Mouse (Mus musculus): ENCODE data around the gene Cwc25. TPM values are rescaled to one million over a fixed set of nuclear protein-coding genes. Genes with fewer than 3 reads are reported as not detected.
A peak's percentile ranks its signal among the peaks of the same experiment; 100 is the strongest.

Cwc25 gene
- polyA plus RNA-seq (2015; fragmentation: Nextera tagmentation; extraction: Ambion mirVana), result 13.3 and 13.4 TPM in 2 replicates

DNA sequence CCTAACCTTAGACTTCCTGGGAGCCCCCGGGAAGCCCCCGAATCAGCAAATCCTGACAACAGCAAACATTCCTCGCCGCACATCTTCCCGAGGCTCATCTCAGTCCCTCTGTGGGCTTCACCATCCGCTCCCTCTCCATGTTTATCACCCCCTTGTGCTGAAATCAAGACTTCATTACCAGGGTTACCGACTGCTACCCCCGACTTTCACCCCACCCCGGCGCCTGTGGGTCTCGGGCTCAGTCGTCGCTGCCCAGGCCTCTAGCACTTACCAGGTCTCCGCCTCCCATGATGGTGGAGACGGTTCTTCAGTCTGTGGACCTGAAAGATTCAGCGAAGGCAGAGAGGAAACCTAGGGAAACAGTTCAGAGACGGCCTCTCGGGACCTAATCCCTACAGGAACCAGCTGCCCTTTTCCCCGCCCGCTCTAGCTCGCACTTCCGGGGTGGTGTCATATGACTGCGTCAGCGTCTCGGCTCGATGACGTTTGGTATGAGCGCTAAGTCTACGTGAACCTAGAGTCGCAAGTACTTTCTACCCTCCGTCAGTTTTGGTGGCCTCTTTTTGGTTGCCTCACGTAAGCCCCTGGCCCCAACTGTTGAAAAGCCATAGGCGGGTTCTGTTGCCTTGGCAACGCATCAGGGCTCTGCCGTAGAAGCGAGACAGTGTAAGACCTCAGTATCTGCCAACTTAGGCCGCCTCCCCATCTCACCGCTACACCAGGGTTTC, at the start of gene Cwc25:
Gene Cwc25, minus strand, starts transcription at position 403 of the 728 bp plus-strand sequence.
- Histone ChIP-seq H3K27me3 (replicated peaks) (no peaks in the 10 kb centered on the region), H3K27ac (peak within 1 kb of the TSS; percentile 86), H3K36me3 (peaks cover 18% of the 10 kb centered on the region), H3K9ac (peak within 1 kb of the TSS; percentile 93), H3K4me2 (replicated peaks) (peak within 1 kb of the TSS; percentile 78), H3K4me1 (replicated peaks) (peaks cover 7% of the 10 kb centered on the region), H3K9me3 (no peaks in the 10 kb centered on the region), H3K4me3 (replicated peaks) (peak within 1 kb of the TSS; percentile 85)
- WGBS, result under 1% methylated on average over 38 of the region's 38 CpGs
- peak; percentile 95 for ATAC-seq

DNA sequence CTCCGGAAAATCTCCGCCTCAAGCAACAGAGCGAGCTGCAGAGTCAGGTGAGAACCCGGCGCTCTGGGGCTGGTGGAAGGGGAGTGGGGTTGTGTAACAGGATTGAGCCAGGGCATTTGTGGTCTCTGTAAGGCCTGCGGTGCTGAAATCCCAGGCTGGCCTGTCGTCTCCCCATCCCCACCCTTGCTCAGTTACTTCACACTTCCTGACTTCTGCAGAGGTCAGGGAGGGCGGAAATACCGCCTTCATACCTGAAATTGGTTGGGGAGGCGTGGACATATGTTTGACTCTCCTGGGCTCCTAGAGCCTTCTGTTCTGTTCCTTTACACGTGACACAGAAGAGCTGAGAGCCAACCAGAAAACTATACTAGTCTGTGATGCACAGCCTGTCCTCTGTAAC, 49.4 kb upstream of the Cwc25 start:
- H3K4me1 ChIP-seq (replicated peaks), result peaks cover 76% of the 10 kb centered on the region
- no peak overlapping the region for H3K9ac ChIP-seq
- no peaks in the 10 kb centered on the region for H3K9me3 ChIP-seq
- H3K4me2 ChIP-seq (replicated peaks), result no peak overlapping the region
- WGBS, result 77% methylated on average over 11 of the region's 11 CpGs
- H3K27ac ChIP-seq, result 0 out of 2 replicates have a peak overlapping the region, but pooled peaks have one; percentile 65
- no peak for ATAC-seq
- H3K36me3 ChIP-seq, result peaks cover 24% of the 10 kb centered on the region; the same call in 1 of the 2 replicates
- no peak overlapping the region for H3K4me3 ChIP-seq (replicated peaks)
- no peaks in the 10 kb centered on the region for H3K27me3 ChIP-seq (replicated peaks)

DNA sequence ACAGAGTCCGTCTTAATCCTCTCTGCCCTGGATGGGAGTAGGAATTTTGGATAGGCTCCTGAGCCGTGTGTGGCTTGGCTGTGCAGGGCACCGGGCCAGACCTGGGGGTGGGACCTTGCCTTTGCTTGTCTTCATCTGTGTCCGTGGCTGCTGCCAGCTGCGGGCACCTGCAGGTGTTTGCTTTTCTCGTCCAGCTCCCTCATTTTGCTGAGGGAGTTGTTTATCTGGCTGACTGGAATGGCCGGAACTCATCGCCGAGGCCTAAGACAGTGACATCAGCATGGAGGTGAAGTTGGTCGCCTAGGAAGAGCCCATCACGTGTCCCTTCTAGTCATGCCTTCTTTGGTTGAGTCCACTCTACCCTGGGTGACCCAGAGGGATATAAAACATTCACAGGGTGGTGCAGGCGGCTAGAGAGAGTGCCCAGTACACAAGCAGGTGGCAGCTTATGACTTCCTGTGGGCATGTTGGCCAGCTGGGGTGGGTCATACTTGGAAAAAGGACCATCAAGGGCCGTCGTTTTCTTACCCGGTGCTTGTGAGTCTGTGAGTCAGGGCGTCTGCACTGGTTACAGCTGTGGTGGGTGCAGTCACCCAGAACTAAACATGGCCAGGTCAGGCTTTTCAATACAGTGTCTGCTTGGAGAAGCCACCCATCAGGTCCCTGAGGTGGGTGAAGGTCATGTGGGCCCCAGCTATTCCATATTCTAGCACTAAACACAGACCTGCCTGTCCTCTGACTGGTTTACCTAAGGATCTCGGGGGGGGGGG, 47.6 kb upstream of the Cwc25 start:
- Histone ChIP-seq H3K27me3 (replicated peaks) (no peaks in the 10 kb centered on the region), H3K9ac (no peak overlapping the region), H3K4me1 (replicated peaks) (peaks cover 88% of the 10 kb centered on the region), H3K9me3 (no peaks in the 10 kb centered on the region), H3K4me2 (replicated peaks) (no peak overlapping the region), H3K36me3 (peaks cover 24% of the 10 kb centered on the region; the same call in 1 of the 2 replicates), H3K27ac (peak overlapping the region; percentile 89), H3K4me3 (replicated peaks) (no peak overlapping the region)
- no peak for ATAC-seq
- WGBS, result 72% methylated on average over 17 of the region's 17 CpGs

DNA sequence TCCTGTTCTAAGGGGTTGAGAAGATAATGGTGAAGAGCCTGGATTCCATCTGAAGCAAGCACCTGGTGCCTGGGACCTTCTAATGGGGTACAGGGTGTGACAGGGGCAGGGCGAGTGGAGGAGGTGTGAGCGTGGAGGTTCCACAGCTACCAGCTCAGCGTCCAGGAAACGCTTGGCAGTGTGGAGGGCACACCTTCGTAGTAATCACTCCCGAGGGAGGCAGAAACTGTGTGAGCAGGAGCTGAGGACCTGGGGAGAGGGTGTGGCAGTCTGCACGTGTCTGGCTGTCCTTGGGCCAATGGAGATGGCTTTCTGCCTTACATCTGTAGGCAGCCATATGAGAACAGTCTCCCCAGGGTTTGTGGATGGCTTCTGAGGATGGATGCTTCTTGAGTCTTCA, 46.7 kb upstream of the Cwc25 start:
- peaks cover 28% of the 10 kb centered on the region; the same call in 1 of the 2 replicates for H3K36me3 ChIP-seq
- ATAC-seq, result peak; percentile 39
- H3K4me3 ChIP-seq (replicated peaks), result no peak overlapping the region
- 39% methylated on average over 7 of the region's 7 CpGs for WGBS
- H3K27me3 ChIP-seq (replicated peaks), result no peaks in the 10 kb centered on the region
- H3K9ac ChIP-seq, result no peak overlapping the region
- peak overlapping the region; percentile 89 for H3K27ac ChIP-seq
- H3K4me1 ChIP-seq (replicated peaks), result peaks cover 88% of the 10 kb centered on the region
- no peaks in the 10 kb centered on the region for H3K9me3 ChIP-seq
- peak overlapping the region; percentile 36 for H3K4me2 ChIP-seq (replicated peaks)

DNA sequence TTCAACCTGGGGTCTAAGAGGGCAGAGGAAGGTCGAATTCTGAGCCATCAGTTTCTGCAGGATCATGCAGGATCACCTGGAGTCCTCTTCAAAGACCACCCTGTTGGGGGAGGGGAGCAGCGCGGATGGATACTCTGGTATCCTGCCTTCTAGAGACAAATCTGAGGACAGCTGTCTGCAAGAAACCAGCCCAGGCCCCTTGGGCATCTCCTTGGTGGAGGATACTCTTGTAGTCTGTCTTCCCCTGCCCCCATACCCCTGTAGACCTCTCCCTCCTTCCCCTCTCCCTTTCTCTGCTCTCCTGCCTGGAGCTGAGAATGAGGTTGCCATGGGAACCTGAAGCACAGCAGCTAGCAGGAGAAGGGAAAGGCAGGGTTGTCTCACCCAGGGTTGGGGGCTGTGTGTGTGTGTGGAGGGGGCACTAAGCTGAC, 46.1 kb upstream of the Cwc25 start:
- Histone ChIP-seq H3K27ac (peak overlapping the region; percentile 89), H3K4me1 (replicated peaks) (peaks cover 89% of the 10 kb centered on the region), H3K27me3 (replicated peaks) (no peaks in the 10 kb centered on the region), H3K9ac (0 out of 2 replicates have a peak overlapping the region, but pooled peaks have one; percentile 21), H3K4me3 (replicated peaks) (0 out of 2 replicates have a peak overlapping the region, but pooled peaks have one; percentile 2), H3K36me3 (peaks cover 29% of the 10 kb centered on the region), H3K9me3 (no peaks in the 10 kb centered on the region), H3K4me2 (replicated peaks) (peak overlapping the region; percentile 36)
- ATAC-seq, result peak; percentile 5
- 31% methylated on average over 3 of the region's 3 CpGs for WGBS

DNA sequence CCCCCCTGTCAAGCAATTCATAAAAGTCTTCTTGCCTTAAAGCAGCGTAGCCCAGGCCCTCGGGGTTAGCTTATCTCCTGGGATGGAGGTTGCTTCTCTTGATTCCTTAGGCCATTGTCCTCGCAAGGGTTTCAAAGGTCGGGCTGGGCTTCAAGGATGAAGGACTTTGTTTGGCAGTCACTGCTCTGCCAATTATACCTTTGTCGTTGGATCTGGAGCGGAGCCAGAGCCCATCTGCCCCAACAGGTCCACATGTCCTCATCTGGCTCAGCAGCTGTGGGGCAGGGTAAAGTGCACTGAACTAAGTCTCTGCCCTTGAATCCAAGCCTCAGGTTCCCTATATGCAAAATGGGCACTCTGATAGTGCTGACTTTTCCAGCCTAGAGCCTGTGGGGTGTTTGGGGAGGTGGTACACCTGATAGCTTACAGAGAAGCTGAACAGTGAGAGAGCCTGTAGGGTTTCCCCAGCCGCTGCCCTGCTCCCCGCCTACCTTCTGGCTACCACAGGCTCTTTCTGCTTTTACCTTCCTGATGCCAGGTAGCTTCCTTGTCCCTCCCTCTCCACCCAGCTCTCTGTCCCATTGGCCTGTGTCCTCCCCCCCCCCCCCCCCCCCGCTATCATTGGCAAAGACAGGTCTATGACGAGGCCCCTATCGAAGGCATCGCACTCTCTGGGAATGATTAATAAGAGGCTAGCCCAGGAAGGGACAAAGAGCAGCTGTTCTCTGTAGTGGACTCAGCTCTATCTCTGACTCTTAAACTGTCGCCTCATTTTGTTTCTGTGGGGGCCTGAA, 45.4 kb upstream of the Cwc25 start:
- Histone ChIP-seq H3K36me3 (peaks cover 31% of the 10 kb centered on the region), H3K27ac (peak overlapping the region; percentile 89), H3K9ac (peak overlapping the region; percentile 34; the same call in 1 of the 2 replicates), H3K4me2 (replicated peaks) (peak overlapping the region; percentile 47), H3K27me3 (replicated peaks) (no peaks in the 10 kb centered on the region), H3K9me3 (no peaks in the 10 kb centered on the region), H3K4me3 (replicated peaks) (0 out of 2 replicates have a peak overlapping the region, but pooled peaks have one; percentile 0), H3K4me1 (replicated peaks) (peaks cover 88% of the 10 kb centered on the region)
- 32% methylated on average over 12 of the region's 13 CpGs for WGBS
- ATAC-seq, result peak; percentile 78

DNA sequence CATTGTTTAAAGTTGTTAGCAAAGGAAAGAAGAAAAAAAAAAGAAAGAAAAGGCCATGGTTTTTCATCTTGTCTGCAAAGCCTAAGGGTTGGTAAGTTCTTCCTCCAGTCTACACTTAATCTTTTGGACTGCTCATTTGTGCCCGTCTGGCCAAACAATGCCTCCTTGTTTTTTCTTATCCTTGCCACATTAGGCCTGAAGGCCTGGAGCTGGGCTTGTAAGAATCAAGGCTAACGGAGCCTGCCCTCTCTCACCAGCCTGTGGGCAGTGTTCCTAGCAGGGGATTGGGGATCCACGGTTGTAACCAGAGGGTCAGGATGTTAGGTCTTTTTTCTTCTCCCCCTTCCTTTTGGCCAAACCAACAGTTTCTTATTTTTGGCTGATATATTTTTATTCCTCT, 44.6 kb upstream of the Cwc25 start:
- Histone ChIP-seq H3K4me2 (replicated peaks) (peak overlapping the region; percentile 47), H3K9me3 (no peaks in the 10 kb centered on the region), H3K27me3 (replicated peaks) (no peaks in the 10 kb centered on the region), H3K27ac (peak overlapping the region; percentile 89; the same call in 1 of the 2 replicates), H3K36me3 (peaks cover 26% of the 10 kb centered on the region), H3K4me1 (replicated peaks) (peaks cover 88% of the 10 kb centered on the region), H3K4me3 (replicated peaks) (no peak overlapping the region), H3K9ac (no peak overlapping the region)
- WGBS, result 40% methylated on average over 3 of the region's 3 CpGs
- no peak for ATAC-seq

DNA sequence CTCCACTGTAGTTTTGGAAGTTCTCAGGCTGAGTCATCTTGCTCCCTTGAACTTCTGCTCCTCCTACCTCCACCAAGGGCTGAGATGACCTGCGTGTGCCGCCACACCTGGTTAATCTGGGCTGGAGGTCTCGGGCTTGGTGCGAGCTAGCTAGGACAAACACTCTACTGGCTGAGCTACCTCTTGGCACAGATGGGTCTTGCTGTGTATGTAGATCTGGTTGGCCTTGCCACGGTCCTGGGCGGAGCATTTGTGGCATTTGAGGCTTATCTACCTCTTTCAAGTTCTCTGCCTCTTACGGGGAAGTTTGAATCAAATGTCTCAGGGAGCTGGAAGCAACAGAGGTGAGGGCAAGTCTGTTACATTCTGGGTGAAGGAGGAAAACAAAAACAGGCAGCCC, 44.0 kb upstream of the Cwc25 start:
- peak overlapping the region; percentile 64 for H3K27ac ChIP-seq
- ATAC-seq, result no peak
- 55% methylated on average over 7 of the region's 7 CpGs for WGBS
- peaks cover 88% of the 10 kb centered on the region for H3K4me1 ChIP-seq (replicated peaks)
- no peaks in the 10 kb centered on the region for H3K27me3 ChIP-seq (replicated peaks)
- no peak overlapping the region for H3K9ac ChIP-seq
- H3K36me3 ChIP-seq, result peaks cover 20% of the 10 kb centered on the region
- H3K4me3 ChIP-seq (replicated peaks), result no peak overlapping the region
- H3K4me2 ChIP-seq (replicated peaks), result peak overlapping the region; percentile 17; the same call in 1 of the 2 replicates
- H3K9me3 ChIP-seq, result no peaks in the 10 kb centered on the region

DNA sequence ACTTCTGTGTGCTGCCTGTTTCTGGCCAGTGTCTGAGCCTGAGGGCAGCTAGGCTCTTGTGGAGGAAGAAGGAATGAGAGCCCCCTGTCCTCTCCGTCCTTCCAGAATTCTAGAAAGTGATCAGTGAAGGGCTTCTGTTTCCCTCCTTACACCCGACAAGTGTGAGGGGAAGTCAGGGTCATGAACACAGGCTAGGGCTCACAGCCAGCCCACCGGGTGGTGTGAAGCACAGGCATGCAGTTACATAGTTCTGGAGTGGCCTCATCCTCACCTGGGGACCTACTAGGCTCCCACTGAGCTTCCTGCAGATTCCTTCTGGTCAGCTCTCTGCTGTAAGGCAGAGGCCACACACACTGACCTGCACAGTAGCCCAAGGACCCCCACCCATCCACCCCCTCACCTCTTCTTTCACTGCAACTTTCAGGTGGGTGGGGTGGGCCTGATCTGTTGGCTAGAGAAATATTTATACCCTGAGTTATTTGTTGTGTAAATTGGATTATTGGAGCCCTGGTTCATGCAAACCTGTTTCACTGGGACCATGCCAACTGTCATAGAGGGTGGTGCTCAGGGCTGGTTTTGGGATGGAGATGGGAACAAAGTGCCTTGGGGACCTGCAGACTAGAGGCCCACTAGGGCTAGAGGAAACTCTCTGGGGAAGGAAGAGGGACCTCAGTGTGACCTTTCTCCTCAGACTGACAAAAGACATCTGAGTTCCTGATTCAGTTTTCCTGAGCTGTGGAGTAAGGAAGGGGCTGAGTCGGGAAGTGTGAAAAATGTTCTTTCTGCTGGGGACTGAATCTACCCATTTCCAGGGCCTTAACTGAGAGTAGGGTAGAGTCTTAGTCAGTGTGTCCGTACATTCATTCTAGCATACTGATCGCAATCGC, 43.1 kb upstream of the Cwc25 start:
- Histone ChIP-seq H3K4me3 (replicated peaks) (no peak overlapping the region), H3K36me3 (peaks cover 17% of the 10 kb centered on the region; the same call in 1 of the 2 replicates), H3K9me3 (no peaks in the 10 kb centered on the region), H3K4me1 (replicated peaks) (peaks cover 93% of the 10 kb centered on the region), H3K27ac (peak overlapping the region; percentile 71), H3K4me2 (replicated peaks) (peak overlapping the region; percentile 16; the same call in 1 of the 2 replicates), H3K9ac (no peak overlapping the region), H3K27me3 (replicated peaks) (no peaks in the 10 kb centered on the region)
- ATAC-seq, result no peak
- 53% methylated on average over 7 of the region's 7 CpGs for WGBS

DNA sequence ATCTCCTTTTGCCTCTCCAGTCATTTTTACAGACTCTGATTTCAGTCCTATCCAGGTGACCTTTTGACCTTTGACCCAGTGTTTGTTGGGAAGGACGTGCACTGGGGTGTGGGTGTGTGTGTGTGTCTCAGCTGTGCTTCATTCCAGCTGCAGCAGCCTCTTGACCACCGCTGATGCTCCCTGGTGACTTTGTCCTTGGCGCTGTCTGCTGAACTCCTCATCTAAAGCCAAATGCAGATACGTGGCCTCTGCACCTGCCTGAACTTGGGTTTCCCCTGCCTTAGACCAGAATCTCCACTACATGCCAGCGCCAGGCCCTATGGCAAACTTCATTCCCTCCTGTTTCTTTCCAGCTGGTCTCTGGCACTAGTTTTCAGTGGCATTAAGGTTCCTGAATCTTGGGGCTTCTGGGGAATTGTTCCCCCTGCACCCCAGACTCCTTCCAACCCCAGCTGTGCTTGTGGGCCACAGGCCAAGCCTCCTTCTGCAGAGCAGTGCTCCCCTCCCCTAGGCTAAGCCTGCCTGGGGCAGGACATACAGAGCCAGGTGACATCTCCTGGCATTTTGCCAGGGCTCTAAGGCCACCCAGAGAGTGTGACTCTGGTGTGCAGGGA, 42.4 kb upstream of the Cwc25 start:
- no peak overlapping the region for H3K9ac ChIP-seq
- H3K36me3 ChIP-seq, result peaks cover 13% of the 10 kb centered on the region; the same call in 1 of the 2 replicates
- no peaks in the 10 kb centered on the region for H3K27me3 ChIP-seq (replicated peaks)
- ATAC-seq, result no peak
- H3K9me3 ChIP-seq, result no peaks in the 10 kb centered on the region
- H3K4me3 ChIP-seq (replicated peaks), result no peak overlapping the region
- 26% methylated on average over 5 of the region's 5 CpGs for WGBS
- peak overlapping the region; percentile 71 for H3K27ac ChIP-seq
- H3K4me1 ChIP-seq (replicated peaks), result peaks cover 95% of the 10 kb centered on the region
- H3K4me2 ChIP-seq (replicated peaks), result peak overlapping the region; percentile 16; the same call in 1 of the 2 replicates
